Mouse (Mus musculus): ENCODE results near the gene Gm21671.
"Not testable (repeated sequence)": the region's sequence is repeated elsewhere in the genome, so short reads cannot be mapped to it uniquely, and the experiment has no call there.

The Gm21671 gene

GRCm38 (mm10) chr5:25954317-25954716 is at the start of gene Gm21671:
Gene Gm21671, minus strand, starts transcription at chr5:25954417.
- not testable (repeated sequence) for DNase-seq

- not testable (repeated sequence) for DNase-seq
Observed at GRCm38 (mm10) chr5:25988550-25988949, 34.3 kb upstream of the Gm21671 start, which contains the start of gene Gm21698. Gene Gm21698, minus strand, starts transcription at chr5:25988650.

GRCm38 (mm10) chr5:25972563-25972962 is 18.3 kb upstream of the Gm21671 start, which contains the start of gene Gm21680:
Gene Gm21680, minus strand, starts transcription at chr5:25972663.
- DNase-seq: not testable (repeated sequence)

- DNase-seq: not testable (repeated sequence)
Observed at GRCm38 (mm10) chr5:25957050-25957449, 2.8 kb upstream of the Gm21671 start.

- DNase-seq: not testable (repeated sequence)
Observed at GRCm38 (mm10) chr5:25956611-25957010, 2.4 kb upstream of the Gm21671 start.

GRCm38 (mm10) chr5:25945391-25945790 is 8.8 kb downstream of the Gm21671 start:
- DNase-seq: not testable (repeated sequence)

GRCm38 (mm10) chr5:25942281-25942680 is 11.9 kb downstream of the Gm21671 start, which contains the start of gene Gm21663:
Gene Gm21663, minus strand, starts transcription at chr5:25942381.
- DNase-seq: not testable (repeated sequence)
